ENCODE assay signal across 20 mouse cellular contexts in the genomic region with DNA sequence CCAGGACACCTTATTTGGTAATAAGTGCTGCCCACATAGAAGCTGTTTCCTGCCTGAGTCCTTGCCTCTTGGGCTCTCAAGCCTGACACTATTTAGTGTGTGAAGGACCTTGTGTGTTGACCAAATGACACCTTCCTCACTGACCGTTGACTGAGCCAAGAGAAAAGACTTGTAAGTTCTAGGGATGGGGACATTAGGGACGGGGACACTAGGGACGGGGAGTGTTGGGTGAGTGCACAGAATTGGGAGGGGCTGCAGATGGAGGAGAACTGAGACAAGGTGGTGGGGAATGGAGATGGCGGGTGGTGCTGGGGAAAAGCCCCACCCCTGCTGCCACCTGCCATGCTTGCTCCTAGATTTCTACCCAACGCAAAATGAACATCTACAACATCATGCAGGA. TPM values are rescaled to one million over a fixed set of nuclear protein-coding genes. Genes with fewer than 3 reads are reported as not detected.
A peak's percentile ranks its signal among the peaks of the same experiment; 100 is the strongest.
DNase-seq lines count a peak whose midpoint lies in the region; ATAC-seq and TF ChIP-seq lines count a peak whose summit lies in the region.
"Had no signal": no experiment of that assay in that cellular context is flagged by ENCODE, and none has a peak within 500 bp of the region (broad histone marks: within the 10 kb centered on the region; RNA-seq: fewer than 3 reads in every experiment).

No protein-coding gene starts in this region.

- no peak overlapping the region for H3K27ac ChIP-seq in kidney, postnatal 0 days
- H3K27ac ChIP-seq: hindbrain, embryonic 10.5 days had no signal

- ATAC-seq in kidney, postnatal 0 days (replicated peaks; ENCODE audit: low FRiP score, low read depth) = 0 out of 2 replicates have a peak, but pooled peaks have one; percentile 0
- ATAC-seq: forebrain, embryonic 14.5 days; inflammation-experienced regulatory T-cells, adult 6 months had no signal

- no peak overlapping the region for H3K9ac ChIP-seq in kidney, postnatal 0 days (ENCODE audit: low read depth, low read length)

- peaks cover 59% of the 10 kb centered on the region for H3K9me3 ChIP-seq in kidney, postnatal 0 days (replicated peaks; ENCODE audit: low read length)

- no peak for TF ChIP-seq CTCF in kidney, postnatal 0 days (IDR thresholded peaks at IDR 0.05; ENCODE audit: low read depth)

- WGBS in kidney, postnatal 0 days = 84% methylated on average over 5 of the region's 5 CpGs

- H3K36me3 ChIP-seq in kidney, postnatal 0 days (ENCODE audit: insufficient read depth, low read length) = no peaks in the 10 kb centered on the region
- H3K36me3 ChIP-seq: hindbrain, embryonic 10.5 days had no signal

- peak; percentile 12 for DNase-seq in gastrocnemius, postnatal 10 days
- DNase-seq in gastrocnemius, adult 8-10 months (ENCODE audit: low spot score in 2 of 2) = no peak
- no peak for DNase-seq in kidney, postnatal 0 days (ENCODE audit: low spot score)
- DNase-seq in kidney, postnatal 36 days = no peak
- peak; percentile 20 for DNase-seq in ovary, adult 18-20 months (ENCODE audit: low spot score)
- DNase-seq in ovary, postnatal 14 days (ENCODE audit: low spot score) = no peak
- peak; percentile 52 to 82 for DNase-seq in urinary bladder, postnatal 4 days (ENCODE audit: low spot score in 2 of 2)
- no peak for DNase-seq in urinary bladder, postnatal 14 days (ENCODE audit: low spot score)
- DNase-seq: adrenal gland, postnatal 25 days; cerebellum, postnatal 36 days; kidney, adult 8-10 months; lung, postnatal 36 days; right cerebral cortex, postnatal 14 days had no signal

- H3K4me1 ChIP-seq in kidney, postnatal 0 days (replicated peaks; ENCODE audit: insufficient read depth, low read length) = no peaks in the 10 kb centered on the region
- H3K4me1 ChIP-seq: hindbrain, embryonic 10.5 days had no signal

- H3K4me3 ChIP-seq in kidney, postnatal 0 days (replicated peaks; ENCODE audit: low read depth, low read length) = no peak overlapping the region
- H3K4me3 ChIP-seq: hindbrain, embryonic 10.5 days had no signal

- no peak overlapping the region for H3K4me2 ChIP-seq in kidney, postnatal 0 days (ENCODE audit: low read length)

- H3K27me3 ChIP-seq in kidney, postnatal 0 days (ENCODE audit: insufficient read depth, low read length) = no peaks in the 10 kb centered on the region

RNA-seq across cellular contexts. Expression of a gene that starts 3.2 kb away (rescaled TPM):
- total RNA-seq in gastrocnemius, postnatal 10 days (2021) = under 1 TPM in 1 of 2 experiments, not detected in 1; 0.34 TPM
- total RNA-seq in gastrocnemius, adult 8-10 months (2022) = not detected
- polyA plus RNA-seq in kidney, postnatal 0 days (2015; fragmentation: Nextera tagmentation; extraction: Ambion mirVana) = 0.60 and 0.66 TPM in 2 replicates
- total RNA-seq: midbrain, postnatal 0 days had no signal

RNA-seq across cellular contexts. Expression of a gene that starts 18.2 kb away (rescaled TPM):
- not detected for total RNA-seq in gastrocnemius, postnatal 10 days (2021)
- under 1 TPM in 2 of 4 experiments, not detected in 2; 0.12 to 0.46 TPM for total RNA-seq in gastrocnemius, adult 8-10 months (2022)
- polyA plus RNA-seq in kidney, postnatal 0 days (2015; fragmentation: Nextera tagmentation; extraction: Ambion mirVana) = 4.8 and 6.2 TPM in 2 replicates
- total RNA-seq: layer of hippocampus, postnatal 25 days; midbrain, postnatal 0 days had no signal
- polyA plus RNA-seq: forebrain, embryonic 14.5 days; hindbrain, embryonic 10.5 days; inflammation-experienced regulatory T-cells, adult 6 months; midbrain, postnatal 0 days had no signal

RNA-seq across cellular contexts. Expression of a gene that starts 24.4 kb away (rescaled TPM):
- total RNA-seq in gastrocnemius, postnatal 10 days (2021) = 1 to 10 TPM in 1 of 2 experiments, under 1 TPM in 1; 0.75 to 1.1 TPM
- not detected for total RNA-seq in gastrocnemius, adult 8-10 months (2022)
- 11.7 and 13.6 TPM in 2 replicates for polyA plus RNA-seq in kidney, postnatal 0 days (2015; fragmentation: Nextera tagmentation; extraction: Ambion mirVana)
- total RNA-seq: granulocyte monocyte progenitor cell, adult 5-6 weeks had no signal

RNA-seq across cellular contexts. Expression of a gene that starts 29.6 kb away (rescaled TPM):
- total RNA-seq in gastrocnemius, postnatal 10 days (2021) = under 1 TPM in 1 of 2 experiments, not detected in 1; 0.18 TPM
- total RNA-seq in gastrocnemius, adult 8-10 months (2022) = under 1 TPM in 1 of 4 experiments, not detected in 3; 0.16 TPM
- 176 and 217 TPM in 2 replicates for polyA plus RNA-seq in kidney, postnatal 0 days (2015; fragmentation: Nextera tagmentation; extraction: Ambion mirVana)
- total RNA-seq: layer of hippocampus, postnatal 25 days; left cerebral cortex, postnatal 14 days; midbrain, postnatal 0 days had no signal
- polyA plus RNA-seq: forebrain, embryonic 14.5 days; hindbrain, embryonic 10.5 days; inflammation-experienced regulatory T-cells, adult 6 months; midbrain, postnatal 0 days had no signal

RNA-seq across cellular contexts. Expression of a gene that starts 47.4 kb away (rescaled TPM):
- 10 to 100 TPM; 29.0 to 47.9 TPM for total RNA-seq in gastrocnemius, postnatal 10 days (2021)
- total RNA-seq in gastrocnemius, adult 8-10 months (2022) = 1 to 10 TPM; 4.4 to 6.3 (median 4.7) TPM
- 56.3 and 62.7 TPM in 2 replicates for polyA plus RNA-seq in kidney, postnatal 0 days (2015; fragmentation: Nextera tagmentation; extraction: Ambion mirVana)

Comparison
In these comparisons a context has a peak if more than half of its experiments do, and no peak if none do; other contexts are left out.
1. DNase-seq: peak in gastrocnemius, postnatal 10 days (single experiment), ovary, adult 18-20 months (single experiment) and urinary bladder, postnatal 4 days (2 of 2); none in gastrocnemius, adult 8-10 months (0 of 2), kidney, postnatal 0 days (single experiment), kidney, postnatal 36 days (0 of 2), ovary, postnatal 14 days (single experiment) and urinary bladder, postnatal 14 days (single experiment).